Mouse (Mus musculus) activated CD4-positive, CD25-positive, alpha-beta regulatory T cell, adult 4 months (primary cell): ENCODE data around the gene Olfr530. TPM values are rescaled to one million over a fixed set of nuclear protein-coding genes. Genes with fewer than 3 reads are reported as not detected.

ENCODE experiments used
- ATAC-seq: one replicate; pipeline ENCODE4 v1.8.0; 2017
- polyA plus RNA-seq, 2 experiments: library from polyadenylated mRNA; unstranded; fragments of 100-300 nt; shearing (Covaris generic); gene quantifications; one replicate each; pipeline ENCODE4 v1.2.1; 2017

Olfr530 gene
- polyA plus RNA-seq, result not detected

GRCm38 (mm10) chr7:140376231-140376630 is at the start of gene Olfr530:
TSS of gene Olfr530 (minus strand) at chr7:140376331.
- ATAC-seq, result no peak

GRCm38 (mm10) chr7:140421539-140421938 is 45.4 kb upstream of the Olfr530 start, which contains the start of gene Olfr532:
TSS of gene Olfr532 (minus strand) at chr7:140421639.
- ATAC-seq, result no peak

GRCm38 (mm10) chr7:140402818-140403217 is 26.7 kb upstream of the Olfr530 start, which contains the start of gene Olfr531:
TSS of gene Olfr531 (minus strand) at chr7:140402918.
- ATAC-seq, result no peak

GRCm38 (mm10) chr7:140376911-140377310 is 780 bp upstream of the Olfr530 start:
- peak; percentile 60 for ATAC-seq

GRCm38 (mm10) chr7:140374300-140374699 is 1.8 kb downstream of the Olfr530 start:
- ATAC-seq, result peak; percentile 84

- no peak for ATAC-seq
These were observed 14.6 kb downstream of the Olfr530 start, which contains the start of gene Olfr60 for GRCm38 (mm10) chr7:140361571-140361970. TSS of gene Olfr60 (minus strand) at chr7:140361671.

GRCm38 (mm10) chr7:140333717-140334116 is 42.4 kb downstream of the Olfr530 start, which contains the start of gene Olfr527:
TSS of gene Olfr527 (plus strand) at chr7:140334017.
- ATAC-seq, result no peak

- ATAC-seq, result no peak
These were observed 46.3 kb downstream of the Olfr530 start for GRCm38 (mm10) chr7:140329766-140330304.

Other genes starting within 250 kb of the Olfr530 start
- 10 to 100 TPM; 27.7 to 34.1 TPM for gene Mtg1, start 238.8 kb downstream of the Olfr530 start, polyA plus RNA-seq
- not detected for gene Sprn, start 221.5 kb downstream of the Olfr530 start, polyA plus RNA-seq
- gene Olfr522, start 211.6 kb downstream of the Olfr530 start, polyA plus RNA-seq, result not detected
- not detected for gene Olfr523, start 203.1 kb downstream of the Olfr530 start, polyA plus RNA-seq
- under 1 TPM in 1 of 2 experiments, not detected in 1; 0.17 TPM for gene Olfr524, start 170.4 kb downstream of the Olfr530 start, polyA plus RNA-seq
- under 1 TPM in 1 of 2 experiments, not detected in 1; 0.15 TPM for gene Cd163l1, start 158.1 kb downstream of the Olfr530 start, polyA plus RNA-seq
- 1 to 10 TPM in 1 of 2 experiments, under 1 TPM in 1; 0.82 to 2.5 TPM for gene 5830411N06Rik, start 129.0 kb downstream of the Olfr530 start, polyA plus RNA-seq
- under 1 TPM; 0.09 to 0.28 TPM for gene Olfr525, start 55.5 kb downstream of the Olfr530 start, polyA plus RNA-seq
- gene Olfr527, start 42.3 kb downstream of the Olfr530 start, polyA plus RNA-seq, result under 1 TPM in 1 of 2 experiments, not detected in 1; 0.45 TPM
- gene Olfr60, start 14.7 kb downstream of the Olfr530 start, polyA plus RNA-seq, result 1 to 10 TPM in 1 of 2 experiments, not detected in 1; 1.3 TPM
- gene Olfr531, start 26.6 kb upstream of the Olfr530 start, polyA plus RNA-seq, result not detected
- under 1 TPM in 1 of 2 experiments, not detected in 1; 0.29 TPM for gene Olfr532, start 45.3 kb upstream of the Olfr530 start, polyA plus RNA-seq
- gene Olfr533, start 87.0 kb upstream of the Olfr530 start, polyA plus RNA-seq, result not detected
- not detected for gene Olfr535, start 107.9 kb upstream of the Olfr530 start, polyA plus RNA-seq
- not detected for gene Olfr536, start 131.1 kb upstream of the Olfr530 start, polyA plus RNA-seq
- not detected for gene Olfr538, start 191.6 kb upstream of the Olfr530 start, polyA plus RNA-seq
- gene Olfr46, start 224.9 kb upstream of the Olfr530 start, polyA plus RNA-seq, result under 1 TPM in 1 of 2 experiments, not detected in 1; 0.08 TPM